Mouse (Mus musculus) cerebellum, adult 11-12 months (tissue): ENCODE results near the gene Cntnap2.

Experiments
- DNase-seq: peaks from one replicate; pipeline ENCODE4 v3.0.0; 2022

The Cntnap2 gene

GRCm38 (mm10) chr6:47317253-47317652 lies 2258.1 kb downstream of the Cntnap2 start:
- DNase-seq, result no peak

DNA sequence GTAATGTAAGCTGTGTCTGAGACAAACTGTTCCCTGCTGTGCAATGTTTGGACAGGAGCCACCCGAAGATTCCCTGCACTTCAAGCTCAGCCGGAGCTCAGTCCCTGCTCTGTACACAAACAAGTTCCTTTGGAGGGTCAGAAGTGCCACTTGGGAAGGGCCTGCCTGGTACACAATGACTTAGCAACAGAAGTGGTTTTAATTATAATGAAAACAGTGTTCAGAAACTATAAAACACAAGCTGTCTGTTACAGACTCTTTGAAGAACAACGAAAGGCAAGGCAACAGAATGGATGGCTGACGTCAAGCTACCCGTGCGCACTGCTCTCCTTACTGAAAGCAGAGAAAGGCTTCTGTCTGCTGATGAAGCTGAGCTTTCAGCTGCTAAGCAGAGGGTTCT lies 2259.5 kb downstream of the Cntnap2 start:
- DNase-seq, result no peak

DNA sequence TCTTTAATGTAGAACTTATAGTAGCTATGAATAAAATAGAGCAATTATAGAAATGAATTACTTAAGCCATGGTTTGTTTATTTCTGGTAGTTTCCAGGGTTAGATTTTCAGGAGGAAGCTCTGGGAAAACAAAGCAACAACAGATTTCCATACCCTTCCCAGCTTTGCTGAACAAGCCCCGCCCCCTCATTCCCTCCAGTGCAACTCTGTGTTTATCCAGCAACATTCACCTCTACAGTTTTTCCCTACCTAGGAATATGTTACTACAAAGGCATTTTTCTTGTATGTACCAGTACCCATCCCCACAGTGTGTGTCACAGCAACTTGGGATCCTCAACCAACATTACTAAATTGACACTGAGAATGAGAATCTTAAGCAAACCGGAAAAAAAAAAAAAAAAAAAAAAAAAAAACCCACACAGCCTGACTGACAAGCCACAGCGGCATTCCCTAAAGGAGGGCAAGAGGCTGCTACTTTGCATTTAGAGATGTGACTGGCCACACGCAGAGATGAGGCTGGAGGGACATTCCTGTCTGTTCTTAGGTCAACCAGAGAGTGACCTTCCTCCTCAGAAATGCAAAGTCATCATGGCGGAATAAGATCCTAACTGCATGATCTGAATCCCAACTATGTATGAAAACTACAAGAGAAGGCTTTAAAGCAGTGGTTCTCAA lies 2260.3 kb downstream of the Cntnap2 start:
- no peak for DNase-seq

DNA sequence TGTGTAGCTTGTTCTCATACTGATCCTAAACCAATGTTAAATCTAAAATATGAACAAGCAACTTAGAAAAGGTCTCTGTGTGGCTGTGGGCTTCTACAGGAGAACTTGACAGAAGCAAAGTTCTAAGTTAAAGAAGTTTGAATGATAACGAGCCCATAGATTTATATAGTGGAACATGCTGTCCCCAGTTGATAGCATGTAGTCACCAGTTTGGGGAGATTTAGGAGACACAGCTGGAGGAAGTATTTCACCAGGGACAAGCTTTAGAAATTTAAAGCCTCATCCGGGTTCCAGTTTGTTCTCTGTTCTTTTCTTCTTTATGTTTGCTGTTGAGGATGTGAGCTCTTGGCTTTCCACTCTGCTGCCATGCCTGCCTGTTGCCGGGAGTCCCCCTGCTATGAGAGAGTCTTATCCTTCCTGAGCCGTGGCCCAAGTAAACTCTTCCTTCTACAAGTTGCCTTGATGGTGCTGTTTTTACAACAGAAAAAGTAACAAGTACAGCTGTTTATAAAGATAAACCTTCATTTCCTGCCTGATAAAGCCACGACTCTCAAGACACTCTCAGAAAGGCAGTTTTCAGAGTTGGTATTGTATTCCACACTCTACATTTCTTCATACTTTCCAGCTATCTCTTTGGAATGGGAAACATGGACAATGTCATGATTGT lies 2264.1 kb downstream of the Cntnap2 start:
- no peak for DNase-seq

DNA sequence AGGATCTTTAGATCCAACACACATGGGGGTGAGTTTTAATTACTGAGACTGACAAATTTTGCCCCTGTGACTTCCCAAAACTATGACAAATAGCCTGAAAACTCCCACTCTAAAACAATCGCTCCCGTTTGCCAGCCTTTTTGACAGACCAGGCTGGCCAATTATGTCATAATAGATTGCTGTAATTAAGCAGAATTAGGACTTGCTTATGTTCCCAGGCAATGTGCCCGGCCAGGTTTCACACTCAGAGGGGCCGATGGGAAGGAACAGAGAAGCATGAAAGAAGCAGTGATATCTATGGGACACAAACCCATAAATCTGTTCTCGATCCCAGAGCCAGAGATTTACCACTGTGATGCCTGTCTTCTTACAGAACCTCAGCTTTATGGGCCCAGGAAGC lies 2264.7 kb downstream of the Cntnap2 start:
- no peak for DNase-seq

DNA sequence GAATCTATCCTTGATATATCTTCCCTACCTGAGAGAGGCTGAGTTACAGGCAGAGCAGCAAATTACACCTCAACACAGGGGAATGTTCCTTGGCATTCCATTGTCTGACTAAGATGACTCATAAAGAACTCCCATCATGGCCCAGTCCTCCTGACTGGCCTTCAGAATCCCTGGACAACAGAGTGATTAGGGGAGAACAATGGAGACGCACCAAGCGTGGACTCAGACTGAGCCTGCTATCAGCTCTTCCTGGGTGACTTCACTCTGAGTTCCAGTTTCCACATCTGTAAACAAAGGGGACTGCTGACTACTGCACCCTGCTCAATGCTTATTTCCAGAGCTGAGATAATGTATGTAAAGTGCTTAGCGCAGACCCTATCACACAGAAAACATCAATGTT lies 2269.1 kb downstream of the Cntnap2 start:
- DNase-seq, result no peak

DNA sequence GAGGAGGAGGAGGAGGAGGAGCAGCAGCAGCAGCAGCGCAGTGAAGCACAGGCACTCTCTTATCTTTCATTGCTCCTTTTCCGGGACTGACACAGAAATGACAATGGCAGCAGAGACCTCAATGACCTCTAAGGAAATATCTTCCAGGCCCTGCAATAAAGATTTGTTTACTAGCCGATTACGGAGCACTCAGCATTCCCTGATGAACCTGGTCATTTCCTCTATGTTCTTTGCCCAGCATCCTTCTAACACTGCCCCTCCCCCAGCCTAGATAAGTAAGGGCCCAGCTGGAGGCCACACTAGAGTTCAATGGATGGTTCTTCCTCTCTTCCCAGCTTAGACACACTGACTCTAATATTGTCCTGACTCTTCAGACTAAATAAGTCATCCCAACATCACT lies 2270.1 kb downstream of the Cntnap2 start:
- no peak for DNase-seq

DNA sequence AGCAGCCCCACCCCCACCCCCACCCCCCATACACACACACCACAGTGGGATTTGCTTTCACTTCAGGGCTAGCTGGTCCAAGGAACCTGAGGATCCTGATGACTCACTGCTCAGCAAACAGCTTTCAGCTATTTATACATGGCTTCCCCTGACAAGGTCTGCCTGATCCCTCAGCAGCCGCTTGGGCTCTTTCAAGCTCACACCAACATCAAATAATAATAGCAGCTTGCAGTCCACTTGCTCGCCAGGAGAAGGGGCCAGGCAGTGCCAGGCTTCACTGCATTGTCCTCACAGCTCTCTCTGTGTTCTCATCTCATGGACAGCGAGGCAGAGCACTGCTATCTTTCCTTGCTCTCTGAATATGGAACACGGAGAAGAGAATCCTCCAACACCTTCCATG lies 2273.9 kb downstream of the Cntnap2 start:
- DNase-seq, result no peak

DNA sequence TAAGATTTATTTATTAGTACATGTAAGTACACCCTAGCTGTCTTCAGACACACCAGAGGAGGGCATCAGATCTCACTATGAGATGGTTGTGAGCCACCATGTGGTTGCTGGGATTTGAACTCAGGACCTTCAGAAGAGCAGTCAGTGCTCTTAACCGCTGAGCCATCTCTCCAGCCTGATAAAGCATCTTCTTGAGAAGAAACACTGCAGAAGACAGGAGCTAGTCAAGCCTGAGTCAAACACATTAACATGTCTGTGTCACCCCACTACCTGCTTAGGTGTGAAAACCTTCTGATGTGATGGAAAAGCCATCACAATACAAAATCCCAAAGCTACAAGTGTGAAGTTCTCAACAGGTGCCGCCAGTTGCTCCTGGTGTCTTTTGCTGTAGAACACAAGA lies 2275.2 kb downstream of the Cntnap2 start:
- no peak for DNase-seq

GRCm38 (mm10) chr6:47337300-47337699 lies 2278.1 kb downstream of the Cntnap2 start:
- no peak for DNase-seq

- DNase-seq, result no peak
These were observed 2279.0 kb downstream of the Cntnap2 start for GRCm38 (mm10) chr6:47338113-47338512.

DNA sequence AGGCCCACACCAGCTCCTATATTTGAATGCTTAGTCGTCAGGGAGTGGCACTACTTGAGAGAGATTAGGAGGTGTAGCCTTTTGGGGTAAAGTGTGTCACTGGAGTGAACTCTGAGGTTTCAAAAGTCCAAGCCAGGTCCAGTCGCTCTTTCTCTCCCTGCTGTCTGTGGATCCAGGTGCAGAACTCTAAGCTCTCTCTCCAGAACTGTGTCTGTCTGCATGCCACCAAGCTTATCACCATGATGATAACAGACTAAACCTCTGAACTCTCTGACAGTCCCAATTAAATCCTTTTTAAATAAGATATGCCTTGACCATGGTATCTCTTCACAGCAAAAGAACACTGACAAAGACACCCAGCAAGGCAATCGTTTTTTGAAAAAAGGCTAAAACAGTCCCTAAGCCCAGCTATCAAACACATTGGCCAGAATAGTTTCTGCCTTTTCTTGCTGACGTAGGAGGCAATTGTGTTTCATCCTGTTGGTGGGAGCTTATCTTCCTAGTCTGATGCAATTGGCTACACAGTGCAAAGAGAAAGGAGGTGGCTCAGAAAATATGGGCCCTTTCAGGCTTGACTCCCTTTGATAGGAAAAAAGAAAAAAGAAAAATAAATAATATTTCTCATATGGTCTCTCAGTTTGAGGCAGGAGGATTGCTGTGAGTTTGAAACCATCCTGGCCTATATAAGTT lies 2281.8 kb downstream of the Cntnap2 start:
- DNase-seq, result no peak

GRCm38 (mm10) chr6:47341503-47341884 lies 2282.3 kb downstream of the Cntnap2 start:
- DNase-seq, result no peak

- no peak for DNase-seq
These were observed 2284.1 kb downstream of the Cntnap2 start for GRCm38 (mm10) chr6:47343245-47343644.

DNA sequence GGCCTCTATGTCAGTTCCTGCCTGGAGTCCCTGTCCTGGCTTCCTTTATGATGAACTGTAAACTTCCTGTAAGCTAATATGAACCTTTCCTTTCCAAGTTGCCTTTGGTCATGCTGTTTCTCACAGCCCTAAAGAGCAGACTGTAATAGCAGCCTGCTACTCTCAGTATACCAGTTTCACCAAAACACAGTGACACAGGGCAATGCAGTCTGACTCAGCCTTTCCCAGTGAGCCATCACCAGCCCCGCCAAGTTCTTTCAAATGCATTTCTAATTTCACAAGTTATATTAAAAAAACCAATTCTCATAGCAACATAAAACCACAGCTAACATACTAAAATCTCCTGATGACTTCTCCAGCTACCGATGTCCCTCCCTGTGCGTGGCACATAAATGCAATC lies 2285.5 kb downstream of the Cntnap2 start:
- DNase-seq, result no peak

DNA sequence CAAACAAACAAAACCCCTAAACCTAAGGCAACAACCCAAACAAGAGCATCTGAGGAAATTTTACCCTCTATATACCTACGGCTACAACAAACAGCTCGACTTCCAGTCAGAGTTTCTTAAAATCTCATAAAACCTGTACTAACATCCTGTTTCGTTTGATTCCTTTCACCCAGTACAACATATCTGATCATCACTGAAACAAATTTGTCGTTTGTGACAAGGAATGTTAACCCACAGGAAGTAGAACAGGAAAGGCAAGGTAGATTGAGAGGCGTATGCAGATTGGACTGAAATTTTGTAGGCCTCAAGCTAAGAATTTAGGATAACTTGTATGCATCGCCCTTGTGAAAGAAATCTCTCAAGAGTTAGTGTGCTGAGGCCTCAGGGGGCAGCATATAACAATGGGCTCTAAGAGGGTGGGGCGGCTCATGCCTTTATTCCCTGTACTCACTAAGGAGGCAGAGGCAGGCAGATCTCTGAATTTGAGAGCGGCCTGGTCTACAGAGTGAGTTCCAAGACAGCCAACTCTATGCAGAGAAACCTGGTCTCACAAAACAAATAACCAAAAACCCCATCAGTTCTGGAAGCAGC lies 2291.0 kb downstream of the Cntnap2 start:
- DNase-seq, result no peak
